In the genomic region with DNA sequence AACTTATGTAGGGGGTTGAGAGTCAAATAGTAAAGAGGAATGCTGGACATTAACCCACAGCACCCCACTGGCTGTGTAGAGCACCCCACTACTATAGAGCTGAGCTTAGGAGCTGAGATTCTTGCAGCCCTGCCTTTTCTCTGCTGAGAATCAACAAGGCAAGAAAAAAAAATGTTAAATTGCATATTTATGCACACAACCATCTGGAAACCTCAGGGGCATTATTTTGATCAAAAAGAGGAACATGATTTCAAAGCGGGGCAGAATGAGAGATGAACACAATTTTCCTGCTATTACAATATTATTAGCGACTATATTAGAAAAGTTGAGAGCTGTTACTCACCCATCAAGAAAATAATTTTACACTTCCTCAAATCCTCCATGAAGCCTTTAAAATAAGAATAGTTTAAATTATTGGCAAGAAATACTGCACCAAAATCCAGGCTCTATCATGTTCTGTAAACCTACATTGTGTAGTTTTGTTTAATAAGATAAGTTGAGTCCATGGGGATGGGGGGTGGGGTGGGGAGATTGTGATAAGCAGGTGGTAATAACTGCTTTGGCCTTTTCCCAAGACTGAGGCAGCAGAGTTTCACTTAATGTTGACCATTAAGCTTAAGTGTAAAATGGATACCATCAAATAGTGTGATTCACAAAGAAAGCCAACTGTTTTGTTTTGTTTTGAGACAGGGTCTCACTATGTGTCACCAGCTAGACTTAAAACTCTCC, we compare ENCODE assay signal across 20 mouse cellular contexts.
DNase-seq lines count a peak whose midpoint lies in the region; ATAC-seq and TF ChIP-seq lines count a peak whose summit lies in the region.
"Had no signal": no experiment of that assay in that cellular context is flagged by ENCODE, and none has a peak within 500 bp of the region (broad histone marks: within the 10 kb centered on the region; RNA-seq: fewer than 3 reads in every experiment).

No protein-coding gene starts in this region.

- TF ChIP-seq EP300 in MEL (IDR thresholded peaks at IDR 0.05; ENCODE audit: low read depth in 1 of 2, low read length in 2 of 2), result peak; percentile 85 to 93

- H3K36me3 ChIP-seq in MEL (ENCODE audit: control insufficient read depth in 1 of 2, insufficient read depth in 2 of 2, low read length in 2 of 2), result peaks cover 0 to 16% of the 10 kb centered on the region in 2 experiments; a peak in 2 of 4 replicates
- H3K36me3 ChIP-seq: embryonic facial prominence, embryonic 10.5 days; embryonic facial prominence, embryonic 12.5 days; forebrain, embryonic 15.5 days had no signal

- TF ChIP-seq CTCF in MEL (IDR thresholded peaks at IDR 0.05 in 2 of 3, conservative IDR thresholded peaks at IDR 0.05 in 1 of 3; ENCODE audit: control insufficient read depth in 1 of 3, insufficient read depth in 1 of 3, low read depth in 2 of 3, low read length in 3 of 3, poor library complexity in 1 of 3, severe bottlenecking in 1 of 3), result no peak

- no peaks in the 10 kb centered on the region for H3K79me2 ChIP-seq in MEL (ENCODE audit: control insufficient read depth, insufficient read depth, low read length, poor library complexity)

- TF ChIP-seq POLR2A in MEL (IDR thresholded peaks at IDR 0.05; ENCODE audit: control insufficient read depth in 1 of 2, insufficient read depth in 1 of 2, low read depth in 1 of 2, low read length in 2 of 2, poor library complexity in 1 of 2), result no peak

- intact Hi-C loops in heart, postnatal 14 days (cut with DNase I), result no loop called here

- peak; percentile 53 for ATAC-seq in megakaryocyte progenitor cell, adult 5-6 weeks (replicated peaks; ENCODE audit: poor library complexity)
- ATAC-seq in monocyte, adult 5-6 weeks (replicated peaks; ENCODE audit: insufficient number of reproducible peaks, low FRiP score, low TSS enrichment, poor library complexity, severe bottlenecking), result no peak
- ATAC-seq: activated CD4-positive, CD25-positive, alpha-beta regulatory T cell, adult 4 months; forebrain, embryonic 13.5 days; forebrain, embryonic 15.5 days; forebrain, postnatal 0 days had no signal

- no peaks in the 10 kb centered on the region for H3K9me3 ChIP-seq in MEL (replicated peaks; ENCODE audit: insufficient read depth, low read length)
- H3K9me3 ChIP-seq: embryonic facial prominence, embryonic 10.5 days; embryonic facial prominence, embryonic 12.5 days; forebrain, embryonic 13.5 days; forebrain, embryonic 15.5 days had no signal

- H3K4me3 ChIP-seq in MEL (ENCODE audit: control insufficient read depth in 1 of 2, insufficient read depth in 1 of 2, low read depth in 2 of 2, low read length in 2 of 2), result 0 out of 4 replicates have a peak overlapping the region, but pooled peaks of 1 of the 2 experiments have one; percentile 18
- H3K4me3 ChIP-seq: embryonic facial prominence, embryonic 10.5 days; embryonic facial prominence, embryonic 12.5 days; forebrain, embryonic 13.5 days; forebrain, embryonic 15.5 days had no signal

- peak; percentile 69 for DNase-seq in MEL (ENCODE audit: low read depth, low spot score)
- DNase-seq in MEL-GATA-1-ER (ENCODE audit: extremely low read depth, low read depth), result peak; percentile 55
- no peak for DNase-seq in heart, postnatal 14 days
- no peak for DNase-seq in T-cell, adult 2 months (ENCODE audit: low spot score)
- DNase-seq: adrenal gland, adult 8-10 months; adrenal gland, postnatal 14 days; adrenal gland, postnatal 36 days; cerebellum, adult 11-12 months; cerebellum, adult 2 months; cerebellum, adult 9-11 months; cerebellum, postnatal 14 days; cerebellum, postnatal 36 days; forebrain, postnatal 0 days had no signal

- H3K27ac ChIP-seq in MEL (ENCODE audit: control insufficient read depth, low read depth, low read length), result peak overlapping the region; percentile 66
- H3K27ac ChIP-seq: embryonic facial prominence, embryonic 10.5 days; embryonic facial prominence, embryonic 12.5 days; forebrain, embryonic 13.5 days; forebrain, embryonic 15.5 days had no signal

- H3K27me3 ChIP-seq in MEL (ENCODE audit: control insufficient read depth in 1 of 2, insufficient read depth in 2 of 2, low read length in 2 of 2), result no peaks in the 10 kb centered on the region
- H3K27me3 ChIP-seq: embryonic facial prominence, embryonic 12.5 days; forebrain, embryonic 13.5 days; forebrain, embryonic 15.5 days had no signal

- TF ChIP-seq RAD21 in MEL (IDR thresholded peaks at IDR 0.05; ENCODE audit: low read depth, low read length), result no peak

- H3K9ac ChIP-seq in MEL (ENCODE audit: control insufficient read depth, low read depth, low read length, poor library complexity, severe bottlenecking), result no peak overlapping the region
- H3K9ac ChIP-seq: embryonic facial prominence, embryonic 12.5 days; forebrain, embryonic 13.5 days; forebrain, embryonic 15.5 days; forebrain, postnatal 0 days had no signal

- peaks cover 15 to 18% of the 10 kb centered on the region in 2 experiments for H3K4me1 ChIP-seq in MEL (ENCODE audit: control insufficient read depth in 1 of 2, insufficient read depth in 2 of 2, low read length in 2 of 2)

TF ChIP-seq in MEL, 35 proteins besides CTCF, POLR2A, EP300 and RAD21:
- TF ChIP-seq TAL1 (IDR thresholded peaks at IDR 0.05; ENCODE audit: low read length), result no peak
- no peak for TF ChIP-seq POLR2AphosphoS5 (IDR thresholded peaks at IDR 0.05; ENCODE audit: borderline replicate concordance, low read depth, low read length)
- peak; percentile 82 for TF ChIP-seq GATA1 (IDR thresholded peaks at IDR 0.05; ENCODE audit: low read depth, low read length)
- TF ChIP-seq TCF12 (IDR thresholded peaks at IDR 0.05; ENCODE audit: low read depth, low read length), result peak; percentile 95
- 0 out of 2 replicates have a peak, but pooled peaks have one; percentile 38 for TF ChIP-seq MAZ (IDR thresholded peaks at IDR 0.05; ENCODE audit: low read depth, low read length)
- peak; percentile 13; the same call in 1 of the 2 replicates for TF ChIP-seq BHLHE40 (IDR thresholded peaks at IDR 0.05; ENCODE audit: borderline replicate concordance, low read depth, low read length)
- TF ChIP-seq GABPA (IDR thresholded peaks at IDR 0.05; ENCODE audit: low read depth, low read length), result no peak
- TF ChIP-seq RCOR1 (IDR thresholded peaks at IDR 0.05; ENCODE audit: low read depth, low read length), result peak; percentile 75
- no peak for TF ChIP-seq SMC3 (IDR thresholded peaks at IDR 0.05; ENCODE audit: low read depth, low read length)
- peak; percentile 87 for TF ChIP-seq ZNF384 (IDR thresholded peaks at IDR 0.05; ENCODE audit: low read depth, low read length)
- TF ChIP-seq CHD1 (IDR thresholded peaks at IDR 0.05; ENCODE audit: low read depth, low read length), result no peak; the same call in 1 of the 2 replicates
- no peak for TF ChIP-seq KAT2A (conservative IDR thresholded peaks at IDR 0.05; ENCODE audit: low read depth, low read length)
- peak; percentile 74 for TF ChIP-seq ETS1 (IDR thresholded peaks at IDR 0.05; ENCODE audit: low read depth, low read length)
- no peak for TF ChIP-seq NRF1 (IDR thresholded peaks at IDR 0.05; ENCODE audit: insufficient read depth, low read depth, low read length, poor library complexity, severe bottlenecking)
- no peak for TF ChIP-seq ZMIZ1 (IDR thresholded peaks at IDR 0.05; ENCODE audit: low read depth, low read length)
- no peak for TF ChIP-seq USF1 (IDR thresholded peaks at IDR 0.05; ENCODE audit: low read depth, low read length)
- TF ChIP-seq SIN3A (IDR thresholded peaks at IDR 0.05; ENCODE audit: low read length), result peak; percentile 54
- TF ChIP-seq MXI1 (IDR thresholded peaks at IDR 0.05; ENCODE audit: low read depth, low read length), result peak; percentile 53
- no peak for TF ChIP-seq MYC (IDR thresholded peaks at IDR 0.05; ENCODE audit: low read depth, low read length)
- no peak for TF ChIP-seq HCFC1 (IDR thresholded peaks at IDR 0.05; ENCODE audit: low read depth, low read length)
- 0 out of 2 replicates have a peak, but pooled peaks have one; percentile 12 for TF ChIP-seq MAX (IDR thresholded peaks at IDR 0.05; ENCODE audit: low read length)
- no peak for TF ChIP-seq POLR2AphosphoS2 (IDR thresholded peaks at IDR 0.05; ENCODE audit: low read length)
- TF ChIP-seq MYB (IDR thresholded peaks at IDR 0.05; ENCODE audit: low read depth, low read length), result peak; percentile 71; the same call in 1 of the 2 replicates
- TF ChIP-seq UBTF (IDR thresholded peaks at IDR 0.05; ENCODE audit: borderline replicate concordance, insufficient read depth, low read depth, low read length), result no peak

Comparison
In these comparisons a context has a peak if more than half of its experiments do, and no peak if none do; other contexts are left out.
1. DNase-seq: peak in MEL (single experiment) and MEL-GATA-1-ER (single experiment); none in heart, postnatal 14 days (0 of 2) and T-cell, adult 2 months (single experiment).